Mouse (Mus musculus): ENCODE results near the gene Heyl. TPM values are rescaled to one million over a fixed set of nuclear protein-coding genes. Genes with fewer than 3 reads are reported as not detected.
"Not testable (repeated sequence)": the region's sequence is repeated elsewhere in the genome, so short reads cannot be mapped to it uniquely, and the experiment has no call there.

Gene Heyl
- polyA plus RNA-seq, 1 experiment from 2014 or later, result 24.6 TPM

DNA sequence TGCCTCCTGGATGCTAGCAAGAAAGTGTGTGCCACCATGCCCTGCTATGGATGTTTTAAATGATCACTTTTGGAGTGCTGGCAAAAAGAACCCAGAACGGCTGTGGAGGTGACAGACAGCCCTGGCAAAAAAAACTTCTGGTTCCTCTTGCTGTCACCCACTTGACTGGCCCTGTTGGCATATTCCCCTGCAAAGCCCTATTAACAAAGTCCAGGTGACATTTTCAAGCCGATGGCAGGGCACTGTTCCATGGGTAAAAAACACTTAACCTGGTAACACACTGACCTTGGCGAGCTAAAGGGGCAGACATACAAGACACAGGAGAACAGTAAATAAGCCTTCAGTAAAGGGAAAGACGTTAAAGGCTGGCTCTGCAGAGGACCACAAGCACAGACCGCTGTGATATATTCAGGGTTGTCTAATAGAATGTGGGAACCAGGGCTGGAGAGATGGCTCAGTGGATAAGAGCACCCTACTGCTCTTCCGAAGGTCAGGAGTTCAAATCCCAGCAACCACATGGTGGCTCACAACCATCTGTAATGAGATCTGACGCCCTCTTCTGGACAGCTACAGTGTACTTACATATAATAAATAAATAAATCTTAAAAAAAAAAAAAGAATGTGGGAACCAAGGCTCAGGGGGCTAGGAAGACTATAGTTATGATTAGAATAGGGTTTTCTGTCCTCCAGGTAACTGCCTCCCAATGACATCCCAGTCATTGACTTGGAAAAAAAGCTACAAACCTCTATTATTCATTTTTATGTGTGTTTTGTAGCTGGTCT is 60.5 kb downstream of the Heyl start:
- no peak overlapping the region for H3K4me2 ChIP-seq (replicated peaks)
- no peak overlapping the region for H3K27ac ChIP-seq
- peaks cover 92% of the 10 kb centered on the region for H3K36me3 ChIP-seq
- no peak for ATAC-seq (ENCODE audit: low FRiP score, low read depth)
- WGBS, result 85% methylated on average over 7 of the region's 7 CpGs
- no peaks in the 10 kb centered on the region for H3K4me1 ChIP-seq
- H3K27me3 ChIP-seq (replicated peaks), result no peaks in the 10 kb centered on the region
- H3K9me3 ChIP-seq, result no peaks in the 10 kb centered on the region
- H3K9ac ChIP-seq, result no peak overlapping the region
- no peak overlapping the region for H3K4me3 ChIP-seq

DNA sequence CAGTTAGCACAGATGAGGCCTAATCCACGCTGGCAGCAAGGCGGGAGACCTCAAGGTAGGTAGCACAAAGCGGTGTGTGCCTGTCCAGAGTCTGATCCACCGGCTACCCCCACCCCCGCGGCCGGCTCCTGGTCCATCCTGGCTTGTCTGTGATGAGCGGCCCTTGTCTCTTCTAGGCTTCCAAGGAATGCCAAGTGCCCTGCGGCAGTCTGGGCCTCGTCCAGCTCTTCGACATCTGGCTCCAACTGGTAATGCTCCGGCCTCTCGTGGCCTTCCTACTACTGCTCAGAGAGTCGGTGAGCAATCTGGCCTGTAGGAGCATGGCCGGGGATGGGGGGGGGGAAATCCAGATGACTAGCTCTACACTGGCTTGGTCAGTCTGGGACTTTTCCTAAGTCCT is 61.7 kb downstream of the Heyl start:
- H3K4me2 ChIP-seq (replicated peaks); H3K27me3 ChIP-seq (replicated peaks); H3K9me3 ChIP-seq; H3K9ac ChIP-seq; H3K4me3 ChIP-seq; H3K27ac ChIP-seq; H3K4me1 ChIP-seq; ATAC-seq (ENCODE audit: low FRiP score, low read depth): not testable (repeated sequence)
- 96% methylated on average over 15 of the region's 15 CpGs for WGBS
- H3K36me3 ChIP-seq, result peaks cover 92% of the 10 kb centered on the region

DNA sequence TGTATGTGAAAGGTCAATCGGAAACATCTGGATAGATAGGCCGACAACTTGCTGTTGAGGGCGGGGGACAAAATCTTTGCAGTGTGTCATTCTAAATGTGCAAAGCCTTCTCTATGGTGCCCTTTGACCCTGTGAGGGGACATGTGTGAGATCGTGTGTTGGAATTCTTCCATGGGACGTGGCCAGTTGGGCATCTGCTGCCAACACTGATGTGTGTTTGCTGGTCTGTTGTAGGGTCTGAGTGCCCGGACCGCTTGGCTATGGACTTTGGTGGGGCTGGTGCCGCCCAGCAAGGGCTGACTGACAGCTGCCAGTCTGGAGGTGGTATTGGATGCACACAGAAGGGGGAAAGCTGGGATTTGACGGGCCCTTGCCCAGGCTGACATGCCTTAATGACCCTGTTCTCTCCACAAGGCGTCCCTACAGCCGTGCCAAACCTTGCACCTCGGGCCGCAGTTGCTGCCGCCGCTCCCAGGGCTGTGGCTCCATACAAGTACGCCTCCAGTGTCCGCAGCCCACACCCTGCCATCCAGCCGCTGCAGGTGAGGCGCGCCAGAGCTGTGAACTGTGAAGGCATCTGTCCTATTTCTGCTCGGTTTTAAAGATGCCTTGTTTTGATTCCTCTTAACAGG is 62.3 kb downstream of the Heyl start:
- H3K4me2 ChIP-seq (replicated peaks), result no peak overlapping the region
- no peaks in the 10 kb centered on the region for H3K27me3 ChIP-seq (replicated peaks)
- no peak for ATAC-seq (ENCODE audit: low FRiP score, low read depth)
- no peaks in the 10 kb centered on the region for H3K9me3 ChIP-seq
- no peak overlapping the region for H3K4me3 ChIP-seq
- peaks cover 95% of the 10 kb centered on the region for H3K36me3 ChIP-seq
- H3K9ac ChIP-seq, result no peak overlapping the region
- WGBS, result 92% methylated on average over 21 of the region's 21 CpGs
- H3K4me1 ChIP-seq, result no peaks in the 10 kb centered on the region
- no peak overlapping the region for H3K27ac ChIP-seq

DNA sequence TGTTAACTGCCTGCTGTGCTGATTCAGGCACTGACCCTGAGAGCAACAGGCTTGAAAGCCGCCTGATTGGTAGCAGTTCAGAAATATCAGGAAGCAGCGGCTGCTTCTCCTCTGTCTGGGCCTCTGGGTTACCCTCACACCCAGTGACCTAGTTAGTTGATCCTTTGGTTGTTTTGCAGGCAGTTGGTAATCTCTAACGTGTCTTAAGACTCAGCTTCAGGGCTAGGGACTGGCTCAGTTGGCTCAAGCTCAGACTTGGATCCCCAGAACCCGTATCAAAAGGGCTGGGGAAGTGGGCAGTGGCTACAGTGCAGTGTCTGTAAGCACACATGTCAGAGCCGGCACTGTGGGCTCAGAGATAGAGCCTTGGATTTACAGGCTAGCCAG is 62.8 kb downstream of the Heyl start:
- no peaks in the 10 kb centered on the region for H3K27me3 ChIP-seq (replicated peaks)
- H3K4me2 ChIP-seq (replicated peaks), result no peak overlapping the region
- H3K4me3 ChIP-seq, result no peak overlapping the region
- 86% methylated on average over 5 of the region's 5 CpGs for WGBS
- no peak for ATAC-seq (ENCODE audit: low FRiP score, low read depth)
- no peak overlapping the region for H3K9ac ChIP-seq
- no peak overlapping the region for H3K27ac ChIP-seq
- H3K36me3 ChIP-seq, result peaks cover 95% of the 10 kb centered on the region
- no peaks in the 10 kb centered on the region for H3K9me3 ChIP-seq
- H3K4me1 ChIP-seq, result no peaks in the 10 kb centered on the region

DNA sequence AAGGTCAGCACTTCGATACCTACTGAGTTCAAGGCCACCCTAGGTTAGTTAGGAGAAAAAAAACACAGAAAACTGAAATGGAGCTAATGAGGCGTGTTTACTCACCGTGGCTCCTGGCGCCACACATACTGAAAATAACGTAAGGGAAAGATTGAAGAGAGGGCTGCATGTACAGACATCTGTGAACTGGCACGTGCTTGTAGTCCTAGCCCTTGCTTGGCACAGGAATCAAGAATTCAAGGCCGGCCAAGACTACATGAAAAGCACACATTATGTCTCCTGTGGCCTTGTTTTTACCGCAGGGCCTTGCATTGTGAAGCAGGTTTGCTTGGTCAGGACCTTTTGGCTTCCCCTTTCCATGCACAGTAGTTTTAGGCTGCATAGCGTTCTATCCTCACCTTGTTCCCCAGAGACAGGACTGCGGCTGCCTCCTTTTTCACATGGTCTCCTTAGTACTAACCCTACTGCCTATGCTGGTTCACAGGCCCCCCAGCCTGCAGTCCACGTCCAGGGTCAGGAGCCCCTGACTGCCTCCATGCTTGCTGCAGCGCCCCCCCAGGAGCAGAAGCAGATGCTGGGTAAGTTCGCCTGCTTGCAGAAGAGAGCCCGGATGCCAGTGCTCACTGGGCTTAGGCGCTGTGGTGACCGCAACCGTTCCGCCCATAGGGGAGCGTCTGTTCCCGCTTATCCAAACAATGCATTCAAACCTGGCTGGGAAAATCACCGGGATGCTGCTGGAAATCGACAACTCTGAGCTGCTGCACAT is 64.0 kb downstream of the Heyl start:
- Histone ChIP-seq H3K27me3 (replicated peaks) (no peaks in the 10 kb centered on the region), H3K9me3 (no peaks in the 10 kb centered on the region), H3K36me3 (peaks cover 89% of the 10 kb centered on the region), H3K4me3 (no peak overlapping the region), H3K9ac (no peak overlapping the region), H3K27ac (no peak overlapping the region), H3K4me2 (replicated peaks) (no peak overlapping the region), H3K4me1 (no peaks in the 10 kb centered on the region)
- WGBS, result 92% methylated on average over 22 of the region's 22 CpGs
- ATAC-seq (ENCODE audit: low FRiP score, low read depth), result no peak

DNA sequence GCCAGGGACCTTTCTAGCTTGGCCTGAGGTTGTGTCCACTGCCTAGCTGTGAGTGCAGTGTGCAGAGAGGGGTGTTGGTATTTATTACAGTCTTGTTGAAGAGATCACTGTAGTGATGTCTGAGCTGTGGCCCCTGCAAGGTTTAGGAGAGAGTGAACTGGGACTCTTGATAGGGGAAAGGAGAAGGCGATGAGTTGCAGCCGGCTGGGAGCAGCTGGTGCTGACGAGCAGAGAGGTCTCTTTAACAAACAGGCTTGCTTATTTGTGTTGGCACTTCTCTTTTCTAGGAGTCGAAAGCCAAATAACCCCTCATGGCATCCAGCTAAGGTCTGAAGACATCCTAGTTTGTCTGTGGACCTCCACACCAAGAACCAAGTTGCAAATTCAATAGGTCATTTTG is 64.9 kb downstream of the Heyl start:
- Histone ChIP-seq H3K4me3 (no peak overlapping the region), H3K4me2 (replicated peaks) (no peak overlapping the region), H3K36me3 (peaks cover 89% of the 10 kb centered on the region), H3K9me3 (no peaks in the 10 kb centered on the region), H3K4me1 (no peaks in the 10 kb centered on the region), H3K27ac (no peak overlapping the region), H3K9ac (no peak overlapping the region), H3K27me3 (replicated peaks) (no peaks in the 10 kb centered on the region)
- ATAC-seq (ENCODE audit: low FRiP score, low read depth), result no peak
- 90% methylated on average over 4 of the region's 4 CpGs for WGBS

DNA sequence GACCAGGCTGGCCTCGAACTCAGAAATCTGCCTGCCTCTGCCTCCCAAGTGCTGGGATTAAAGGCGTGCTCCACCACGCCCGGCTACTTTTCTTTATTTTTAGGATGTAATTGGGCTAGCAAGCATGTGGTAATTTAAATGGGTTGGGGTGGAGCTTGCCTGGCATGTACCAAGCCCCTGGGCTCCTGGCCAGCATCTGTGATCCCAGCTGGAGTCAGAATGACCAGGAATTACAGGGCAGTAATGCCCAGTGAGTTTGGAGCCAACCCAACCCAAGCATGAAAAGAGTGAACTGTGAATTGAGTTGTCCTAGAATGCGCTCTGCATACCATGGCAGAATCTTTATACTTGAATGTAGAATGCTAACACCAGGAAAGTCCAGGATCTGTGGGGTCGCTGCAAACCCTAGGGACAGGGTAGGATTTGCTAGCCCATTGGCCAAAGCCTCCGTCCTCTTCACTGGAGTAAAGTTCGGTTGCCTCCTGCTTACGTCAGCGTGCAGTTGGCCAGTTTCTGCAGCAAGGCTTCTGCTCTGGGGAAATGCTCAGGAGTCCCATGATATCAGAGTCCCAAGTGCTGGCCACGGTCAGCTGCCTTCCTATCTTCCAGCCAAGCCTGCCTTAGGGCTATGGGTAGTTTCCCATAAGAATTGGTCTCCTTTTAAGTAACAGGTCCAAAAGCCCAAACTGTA is 65.8 kb downstream of the Heyl start:
- 97% methylated on average over 11 of the region's 11 CpGs for WGBS
- Histone ChIP-seq H3K36me3 (peaks cover 89% of the 10 kb centered on the region), H3K9ac (no peak overlapping the region), H3K9me3 (no peaks in the 10 kb centered on the region), H3K4me1 (no peaks in the 10 kb centered on the region), H3K4me2 (replicated peaks) (no peak overlapping the region), H3K4me3 (no peak overlapping the region), H3K27me3 (replicated peaks) (no peaks in the 10 kb centered on the region), H3K27ac (no peak overlapping the region)
- ATAC-seq (ENCODE audit: low FRiP score, low read depth), result no peak

Other genes starting within 250 kb of the Heyl start
- gene Mycl, start 237.9 kb upstream of the Heyl start, polyA plus RNA-seq (2016; fragmentation: Nextera tagmentation; extraction: Ambion mirVana), result 123 and 125 TPM in 2 replicates
- 26.6 and 29.7 TPM in 2 replicates for gene Trit1, start 217.0 kb upstream of the Heyl start, polyA plus RNA-seq (2016; fragmentation: Nextera tagmentation; extraction: Ambion mirVana)
- gene Bmp8b, start 128.4 kb upstream of the Heyl start, polyA plus RNA-seq (2016; fragmentation: Nextera tagmentation; extraction: Ambion mirVana), result 0.22 and 0.29 TPM in 2 replicates
- gene Oxct2b, start 117.3 kb upstream of the Heyl start, polyA plus RNA-seq (2016; fragmentation: Nextera tagmentation; extraction: Ambion mirVana), result 0.13 TPM in 1 of 2 replicates, not detected in the other
- gene Ppie, start 93.6 kb upstream of the Heyl start, polyA plus RNA-seq (2016; fragmentation: Nextera tagmentation; extraction: Ambion mirVana), result 80.1 and 80.9 TPM in 2 replicates
- gene Hpcal4, start 50.3 kb upstream of the Heyl start, polyA plus RNA-seq (2016; fragmentation: Nextera tagmentation; extraction: Ambion mirVana), result 3.8 and 4.2 TPM in 2 replicates
- 0.15 TPM in 1 of 2 replicates, not detected in the other for gene Nt5c1a, start 32.1 kb upstream of the Heyl start, polyA plus RNA-seq (2016; fragmentation: Nextera tagmentation; extraction: Ambion mirVana)
- 27.5 and 28.1 TPM in 2 replicates for gene Pabpc4, start 28.8 kb downstream of the Heyl start, polyA plus RNA-seq (2016; fragmentation: Nextera tagmentation; extraction: Ambion mirVana)
- gene Oxct2a, start 90.1 kb downstream of the Heyl start, polyA plus RNA-seq (2016; fragmentation: Nextera tagmentation; extraction: Ambion mirVana), result not detected in 2 replicates
- 0.41 and 0.45 TPM in 2 replicates for gene Bmp8a, start 109.7 kb downstream of the Heyl start, polyA plus RNA-seq (2016; fragmentation: Nextera tagmentation; extraction: Ambion mirVana)

All from neural tube, embryonic 12.5 days (tissue).